Mouse (Mus musculus) erythroid progenitor cell, adult 5-6 weeks (primary cell): ENCODE measurements around the gene Spef2. TPM values are rescaled to one million over a fixed set of nuclear protein-coding genes. Genes with fewer than 3 reads are reported as not detected.
"Not testable (repeated sequence)": the region's sequence is repeated elsewhere in the genome, so short reads cannot be mapped to it uniquely, and the experiment has no call there.

ENCODE experiments used
- ATAC-seq: replicated peaks from 2 replicates; pipeline ENCODE4 v1.8.0; 2016; ENCODE audit warnings: moderate number of reproducible peaks, mild to moderate bottlenecking, moderate TSS enrichment, inconsistent platforms; ENCODE audit not compliant: poor library complexity, low FRiP score, severe bottlenecking
- total RNA-seq, 2 experiments: library from RNA; stranded (forward) in 1 of 2; stranded (reverse) in 1 of 2; fragments of 150-400 nt in 1 of 2; fragments of 186-747, 209-891 nt in 1 of 2; gene quantifications; 2 replicates each; pipeline versions ENCODE4 v1.2.3 to v1.2.4; 2015 to 2017; ENCODE audit warnings: low replicate concordance in 2 of 2

The Spef2 gene
- total RNA-seq, 2 experiments from 2014 or later, result 0.68 to 0.84 TPM

DNA sequence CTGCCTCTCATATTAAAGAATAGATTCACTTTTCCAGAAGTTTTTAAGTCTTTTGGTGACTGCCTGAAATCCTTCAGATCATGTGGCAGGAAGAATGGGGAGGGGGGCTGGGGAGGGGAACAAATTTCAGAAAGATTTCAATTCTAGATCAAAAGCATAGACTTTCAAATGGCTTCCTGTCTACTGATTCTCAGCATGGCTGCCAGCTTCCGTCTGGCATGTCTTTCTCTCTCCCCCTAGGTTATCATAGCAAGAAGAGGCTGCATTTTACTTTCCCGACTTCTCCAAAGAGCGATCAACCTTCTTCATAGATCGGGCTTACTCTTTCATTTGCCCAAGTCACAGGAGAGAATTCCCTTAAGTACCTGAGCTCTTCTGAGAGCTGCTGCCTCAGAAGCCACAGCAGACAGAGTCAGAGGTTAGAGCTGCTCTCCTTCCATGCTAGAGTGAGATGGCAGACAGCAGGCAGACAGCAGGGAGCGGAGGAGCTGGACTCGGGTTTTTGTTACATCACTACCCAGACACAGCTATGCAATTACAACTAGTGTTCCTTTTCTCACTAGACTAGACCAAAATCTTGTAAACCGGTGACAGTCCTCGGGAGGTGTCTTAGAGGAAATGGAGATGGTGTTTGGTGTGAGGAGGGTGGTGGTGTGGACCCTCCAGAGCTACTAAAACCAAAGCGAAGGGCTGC, 71.2 kb downstream of the Spef2 start:
- ATAC-seq, result no peak

GRCm38 (mm10) chr15:9668575-9668974, 80.1 kb downstream of the Spef2 start:
- ATAC-seq, result no peak

GRCm38 (mm10) chr15:9664948-9665347, 83.7 kb downstream of the Spef2 start:
- not testable (repeated sequence) for ATAC-seq

GRCm38 (mm10) chr15:9661215-9661614, 87.5 kb downstream of the Spef2 start:
- ATAC-seq, result no peak

DNA sequence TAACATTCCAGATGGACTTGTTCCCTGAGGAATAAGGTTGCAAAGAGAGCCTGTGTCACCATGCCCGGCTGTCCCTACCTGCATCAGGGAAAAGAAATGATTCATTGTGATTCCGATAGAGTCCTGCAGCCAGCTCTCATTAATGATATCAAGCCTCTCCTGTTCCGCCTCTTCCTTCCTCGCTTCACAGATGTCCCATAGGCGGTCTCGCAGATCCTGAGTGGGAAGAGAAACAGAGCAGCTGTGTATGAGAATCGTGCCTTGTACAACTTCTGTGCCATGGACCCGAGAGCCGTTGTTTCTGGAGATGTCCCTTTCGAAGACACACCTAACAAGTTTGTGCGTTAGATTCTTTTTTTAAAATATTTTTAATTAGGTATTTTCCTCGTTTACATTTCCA, 114.2 kb downstream of the Spef2 start:
- ATAC-seq, result no peak

DNA sequence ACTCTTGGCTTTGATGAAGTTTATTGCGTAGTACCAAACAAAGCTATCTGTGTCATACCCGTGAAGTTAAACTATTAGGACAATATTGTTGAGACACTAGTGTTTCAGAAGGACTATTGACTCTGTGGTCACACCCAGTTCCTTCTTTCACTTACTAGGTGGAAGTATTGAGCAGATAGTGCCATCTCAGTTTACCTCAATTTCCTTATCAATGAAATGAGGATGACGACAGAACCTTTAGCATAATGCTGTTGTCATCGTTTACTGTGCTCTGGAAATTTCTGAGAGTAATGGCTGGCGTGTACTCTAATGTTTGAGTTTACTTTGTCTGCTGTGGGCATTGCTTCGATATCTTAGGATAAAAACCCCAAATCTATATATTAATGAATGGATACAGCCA, 117.0 kb downstream of the Spef2 start:
- no peak for ATAC-seq

DNA sequence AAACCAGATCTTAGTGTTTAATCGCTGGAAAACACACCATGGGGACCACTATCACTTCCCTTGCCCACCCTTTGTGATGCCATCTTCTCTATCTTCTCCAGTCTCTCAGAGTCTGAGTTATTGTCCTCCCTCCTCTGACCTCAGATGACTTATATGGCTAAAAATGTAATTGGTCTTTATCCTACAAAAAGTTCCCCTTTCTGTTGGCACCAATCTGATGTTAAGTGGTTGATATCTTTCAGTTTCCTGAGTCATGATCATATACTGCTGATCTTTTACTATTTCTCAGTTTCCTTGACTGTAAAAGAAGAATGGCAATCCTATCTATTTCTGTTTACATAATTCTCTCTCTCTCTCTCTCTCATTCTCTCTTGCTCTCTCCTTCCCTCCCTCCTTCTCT, 119.0 kb downstream of the Spef2 start:
- ATAC-seq, result no peak

DNA sequence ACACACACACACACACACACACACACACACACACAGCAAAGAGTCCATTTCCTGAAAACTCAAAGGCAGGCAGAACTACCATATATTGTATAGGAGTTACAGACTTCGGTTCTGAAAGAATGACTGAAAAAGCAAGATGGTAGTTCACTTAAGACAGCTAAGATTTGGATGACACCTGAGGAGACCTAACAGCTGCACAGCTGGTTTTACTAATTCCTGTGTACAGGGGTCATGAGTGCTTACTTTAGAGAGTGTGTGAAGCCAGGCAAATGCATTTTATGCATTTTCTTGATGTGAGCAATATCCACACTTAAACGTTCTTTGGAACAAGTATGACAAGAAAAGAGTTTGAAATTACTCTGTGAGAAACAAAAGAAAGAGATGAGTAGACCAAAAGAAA, 124.0 kb downstream of the Spef2 start:
- ATAC-seq, result no peak

DNA sequence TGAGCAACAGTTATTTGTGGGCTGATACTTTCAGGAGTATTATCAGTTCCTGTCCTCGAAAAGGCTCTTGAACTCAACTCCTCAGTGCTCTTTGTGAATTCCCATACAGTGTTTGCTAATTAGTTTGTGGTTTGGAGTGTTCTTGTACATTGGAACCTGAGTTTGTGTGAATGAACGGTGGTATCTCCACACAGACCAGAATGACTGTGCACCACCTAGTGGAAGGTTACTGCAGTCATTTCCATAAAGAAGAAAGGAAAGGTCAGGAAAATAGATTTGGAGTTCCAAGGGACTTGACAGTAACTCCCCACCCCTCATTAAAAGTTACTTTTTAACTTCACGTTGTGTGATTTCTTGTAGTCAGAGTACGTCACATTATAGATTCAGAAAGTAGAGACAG, 140.5 kb downstream of the Spef2 start:
- no peak for ATAC-seq

GRCm38 (mm10) chr15:9600088-9600455, 148.6 kb downstream of the Spef2 start:
- ATAC-seq, result no peak

- no peak for ATAC-seq
Measured at GRCm38 (mm10) chr15:9599382-9600087, 149.1 kb downstream of the Spef2 start.

- no peak for ATAC-seq
Measured at GRCm38 (mm10) chr15:9596298-9597060, 152.2 kb downstream of the Spef2 start.

- ATAC-seq, result no peak
Measured at GRCm38 (mm10) chr15:9589939-9590338, 158.7 kb downstream of the Spef2 start.

DNA sequence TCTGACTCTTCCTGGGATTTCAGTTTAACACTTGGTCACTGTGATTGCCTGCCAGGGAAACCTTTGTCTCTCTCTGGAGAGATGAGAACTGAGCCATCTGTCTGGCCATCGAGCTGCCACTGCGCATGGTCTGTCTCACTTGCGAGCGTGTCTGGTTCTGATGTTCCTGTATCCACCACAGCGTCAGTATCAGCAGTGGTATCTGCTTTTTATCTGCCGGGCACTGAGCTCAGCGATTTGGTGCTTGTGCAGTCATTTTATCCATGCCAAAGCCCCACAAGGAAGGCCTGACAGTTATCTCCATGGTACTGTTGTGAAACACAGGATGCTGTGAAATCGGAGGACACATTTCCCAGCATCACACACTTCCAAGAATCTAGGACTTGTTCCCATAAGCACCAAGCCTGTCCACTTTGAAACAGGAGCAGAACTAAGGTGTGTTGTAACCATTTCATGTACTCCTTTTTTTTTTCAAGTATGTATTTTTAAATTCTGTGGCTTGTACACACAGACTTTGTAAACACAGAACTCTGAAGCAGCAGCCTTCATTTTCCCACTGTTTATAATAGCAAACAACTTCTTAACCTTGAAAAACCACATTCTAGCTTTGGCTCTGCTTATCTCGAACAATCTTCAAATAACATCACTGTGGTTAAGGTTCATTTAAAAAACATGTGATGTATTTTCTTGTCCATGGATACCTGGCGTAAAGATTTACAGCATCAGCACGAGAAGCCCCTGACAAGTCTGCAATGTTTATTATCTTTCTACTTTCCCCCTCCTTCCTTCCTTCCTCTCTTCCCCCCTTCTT, 168.0 kb downstream of the Spef2 start:
- ATAC-seq, result no peak

GRCm38 (mm10) chr15:9577303-9577702, 171.4 kb downstream of the Spef2 start:
- ATAC-seq, result no peak

- ATAC-seq, result no peak
Measured at GRCm38 (mm10) chr15:9574796-9575195, 173.9 kb downstream of the Spef2 start.

DNA sequence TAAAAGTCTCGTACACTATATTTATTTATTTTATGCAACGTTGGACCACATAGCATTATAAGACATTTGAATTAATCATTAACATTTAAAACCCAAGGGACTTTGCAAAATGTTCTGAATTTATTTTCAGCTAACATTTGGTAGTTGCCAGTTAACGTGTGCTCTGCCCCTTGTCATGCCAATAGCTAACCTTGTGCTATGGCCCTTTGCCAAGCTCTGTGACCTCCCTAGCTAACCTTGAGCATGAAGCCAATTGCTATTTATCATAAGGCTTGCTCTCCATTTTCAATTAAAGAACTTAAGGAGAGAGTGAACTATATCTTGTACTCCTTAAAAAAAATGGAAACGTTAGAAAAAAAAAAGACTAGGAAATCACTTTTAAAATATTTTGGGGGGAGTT, 175.3 kb downstream of the Spef2 start:
- ATAC-seq, result no peak

GRCm38 (mm10) chr15:9572664-9573063, 176.0 kb downstream of the Spef2 start:
- ATAC-seq, result no peak

DNA sequence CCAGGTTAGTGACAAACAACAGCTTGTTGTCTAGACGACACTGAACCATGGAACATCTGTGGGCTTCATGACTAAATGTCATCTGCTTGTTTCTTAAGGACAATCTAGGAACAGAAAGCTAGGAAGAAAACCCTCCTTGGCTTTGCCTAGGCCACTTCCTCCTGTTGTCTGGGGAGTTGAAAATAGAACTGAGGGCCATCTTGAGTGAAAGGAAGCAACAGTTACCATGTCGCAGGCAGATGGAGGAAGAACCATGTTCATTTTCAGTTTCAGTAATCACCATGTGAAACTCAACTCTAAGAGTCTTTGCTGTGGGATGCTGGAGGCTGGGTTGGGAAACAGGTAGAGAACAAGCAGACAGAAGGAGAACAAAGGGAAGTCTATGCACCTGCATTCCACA, 176.8 kb downstream of the Spef2 start:
- ATAC-seq, result no peak

- no peak for ATAC-seq
Measured at GRCm38 (mm10) chr15:9567316-9567715, 181.4 kb downstream of the Spef2 start.
